Mouse (Mus musculus): ENCODE data around the gene Gm960. TPM values are rescaled to one million over a fixed set of nuclear protein-coding genes. Genes with fewer than 3 reads are reported as not detected.
A peak's percentile ranks its signal among the peaks of the same experiment; 100 is the strongest.

The Gm960 gene
- polyA plus RNA-seq, 1 experiment from 2014 or later = 4.9 TPM

- no peak overlapping the region for H3K4me2 ChIP-seq (replicated peaks; ENCODE audit: low read depth, low read length)
- no peaks in the 10 kb centered on the region for H3K9me3 ChIP-seq (ENCODE audit: control insufficient read depth, low read length)
- DNase-seq (ENCODE audit: low spot score) (no peak), ATAC-seq (ENCODE audit: low FRiP score) (no peak)
- H3K27me3 ChIP-seq (ENCODE audit: control insufficient read depth, insufficient read depth, low read length) = peaks cover 16% of the 10 kb centered on the region
- 0 out of 2 replicates have a peak, but pooled peaks cover 4% of the 10 kb centered on the region for H3K4me1 ChIP-seq (replicated peaks; ENCODE audit: control insufficient read depth, insufficient read depth, low read length)
- H3K9ac ChIP-seq (ENCODE audit: low read depth, low read length) = no peak overlapping the region
- H3K27ac ChIP-seq (ENCODE audit: low read depth, low read length) = no peak overlapping the region
- no peaks in the 10 kb centered on the region for H3K36me3 ChIP-seq (ENCODE audit: control insufficient read depth, insufficient read depth, low read length)
- H3K4me3 ChIP-seq (ENCODE audit: low read depth, low read length) = no peak overlapping the region
- WGBS = 71% methylated on average over 7 of the region's 7 CpGs
These were observed 2.8 kb upstream of the Gm960 start for GRCm38 (mm10) chr19:4701221-4701620.

- no peak overlapping the region for H3K27ac ChIP-seq (ENCODE audit: low read depth, low read length)
- no peaks in the 10 kb centered on the region for H3K9me3 ChIP-seq (ENCODE audit: control insufficient read depth, low read length)
- 71% methylated on average over 8 of the region's 8 CpGs for WGBS
- no peak overlapping the region for H3K9ac ChIP-seq (ENCODE audit: low read depth, low read length)
- no peak for DNase-seq (ENCODE audit: low spot score)
- no peaks in the 10 kb centered on the region for H3K36me3 ChIP-seq (ENCODE audit: control insufficient read depth, insufficient read depth, low read length)
- peaks cover 16% of the 10 kb centered on the region for H3K27me3 ChIP-seq (ENCODE audit: control insufficient read depth, insufficient read depth, low read length)
- 0 out of 2 replicates have a peak, but pooled peaks cover 4% of the 10 kb centered on the region for H3K4me1 ChIP-seq (replicated peaks; ENCODE audit: control insufficient read depth, insufficient read depth, low read length)
- no peak for ATAC-seq (ENCODE audit: low FRiP score)
- no peak overlapping the region for H3K4me3 ChIP-seq (ENCODE audit: low read depth, low read length)
- no peak overlapping the region for H3K4me2 ChIP-seq (replicated peaks; ENCODE audit: low read depth, low read length)
These were observed 2.2 kb upstream of the Gm960 start for GRCm38 (mm10) chr19:4700656-4701055.

- ATAC-seq (ENCODE audit: low FRiP score) = no peak
- no peaks in the 10 kb centered on the region for H3K9me3 ChIP-seq (ENCODE audit: control insufficient read depth, low read length)
- H3K27me3 ChIP-seq (ENCODE audit: control insufficient read depth, insufficient read depth, low read length) = peaks cover 16% of the 10 kb centered on the region
- H3K4me2 ChIP-seq (replicated peaks; ENCODE audit: low read depth, low read length) = no peak overlapping the region
- H3K36me3 ChIP-seq (ENCODE audit: control insufficient read depth, insufficient read depth, low read length) = no peaks in the 10 kb centered on the region
- no peak overlapping the region for H3K27ac ChIP-seq (ENCODE audit: low read depth, low read length)
- no peak overlapping the region for H3K9ac ChIP-seq (ENCODE audit: low read depth, low read length)
- 70% methylated on average over 5 of the region's 5 CpGs for WGBS
- DNase-seq (ENCODE audit: low spot score) = no peak
- no peak overlapping the region for H3K4me3 ChIP-seq (ENCODE audit: low read depth, low read length)
- H3K4me1 ChIP-seq (replicated peaks; ENCODE audit: control insufficient read depth, insufficient read depth, low read length) = 0 out of 2 replicates have a peak, but pooled peaks cover 4% of the 10 kb centered on the region
These were observed 1.4 kb upstream of the Gm960 start for GRCm38 (mm10) chr19:4699821-4700220.

- Histone ChIP-seq H3K4me2 (replicated peaks; ENCODE audit: low read depth, low read length) (peak overlapping the region; percentile 84; the same call in 1 of the 2 replicates), H3K9me3 (ENCODE audit: control insufficient read depth, low read length) (no peaks in the 10 kb centered on the region), H3K4me3 (ENCODE audit: low read depth, low read length) (no peak overlapping the region), H3K9ac (ENCODE audit: low read depth, low read length) (peak overlapping the region; percentile 66; the same call in 1 of the 2 replicates), H3K4me1 (replicated peaks; ENCODE audit: control insufficient read depth, insufficient read depth, low read length) (0 out of 2 replicates have a peak, but pooled peaks cover 4% of the 10 kb centered on the region), H3K36me3 (ENCODE audit: control insufficient read depth, insufficient read depth, low read length) (no peaks in the 10 kb centered on the region), H3K27me3 (ENCODE audit: control insufficient read depth, insufficient read depth, low read length) (peaks cover 16% of the 10 kb centered on the region), H3K27ac (ENCODE audit: low read depth, low read length) (no peak overlapping the region)
- ATAC-seq (ENCODE audit: low FRiP score) (no peak), DNase-seq (ENCODE audit: low spot score) (peak; percentile 18)
- 40% methylated on average over 8 of the region's 8 CpGs for WGBS
These were observed 388 bp upstream of the Gm960 start for GRCm38 (mm10) chr19:4698856-4699255.

- H3K9ac ChIP-seq (ENCODE audit: low read depth, low read length) = 0 out of 2 replicates have a peak overlapping the region, but pooled peaks have one; percentile 66
- 79% methylated on average over 9 of the region's 9 CpGs for WGBS
- no peaks in the 10 kb centered on the region for H3K36me3 ChIP-seq (ENCODE audit: control insufficient read depth, insufficient read depth, low read length)
- DNase-seq (ENCODE audit: low spot score) (no peak), ATAC-seq (ENCODE audit: low FRiP score) (peak; percentile 30; the same call in 1 of the 2 replicates)
- H3K27ac ChIP-seq (ENCODE audit: low read depth, low read length) = no peak overlapping the region
- H3K4me1 ChIP-seq (replicated peaks; ENCODE audit: control insufficient read depth, insufficient read depth, low read length) = 0 out of 2 replicates have a peak, but pooled peaks cover 4% of the 10 kb centered on the region
- peaks cover 16% of the 10 kb centered on the region for H3K27me3 ChIP-seq (ENCODE audit: control insufficient read depth, insufficient read depth, low read length)
- H3K9me3 ChIP-seq (ENCODE audit: control insufficient read depth, low read length) = no peaks in the 10 kb centered on the region
- H3K4me2 ChIP-seq (replicated peaks; ENCODE audit: low read depth, low read length) = peak overlapping the region; percentile 84; the same call in 1 of the 2 replicates
- peak overlapping the region; percentile 49 for H3K4me3 ChIP-seq (ENCODE audit: low read depth, low read length)
These were observed 747 bp downstream of the Gm960 start for GRCm38 (mm10) chr19:4697721-4698120.

- no peak for ATAC-seq (ENCODE audit: low FRiP score)
These were observed 1.3 kb downstream of the Gm960 start for GRCm38 (mm10) chr19:4697121-4697520.

GRCm38 (mm10) chr19:4694346-4694745, 4.1 kb downstream of the Gm960 start:
- Histone ChIP-seq H3K4me1 (replicated peaks; ENCODE audit: control insufficient read depth, insufficient read depth, low read length) (0 out of 2 replicates have a peak, but pooled peaks cover 4% of the 10 kb centered on the region), H3K9ac (ENCODE audit: low read depth, low read length) (no peak overlapping the region), H3K4me2 (replicated peaks; ENCODE audit: low read depth, low read length) (no peak overlapping the region), H3K27me3 (ENCODE audit: control insufficient read depth, insufficient read depth, low read length) (peaks cover 14% of the 10 kb centered on the region), H3K9me3 (ENCODE audit: control insufficient read depth, low read length) (no peaks in the 10 kb centered on the region), H3K27ac (ENCODE audit: low read depth, low read length) (no peak overlapping the region), H3K36me3 (ENCODE audit: control insufficient read depth, insufficient read depth, low read length) (no peaks in the 10 kb centered on the region), H3K4me3 (ENCODE audit: low read depth, low read length) (no peak overlapping the region)
- no peak for DNase-seq (ENCODE audit: low spot score)
- ATAC-seq (ENCODE audit: low FRiP score) = no peak
- WGBS = 75% methylated on average over 3 of the region's 3 CpGs

More at GRCm38 (mm10) chr19:4697121-4697520, 1.3 kb downstream of the Gm960 start:
- Histone ChIP-seq H3K4me3 (ENCODE audit: low read depth, low read length) (no peak overlapping the region), H3K9ac (ENCODE audit: low read depth, low read length) (no peak overlapping the region), H3K27ac (ENCODE audit: low read depth, low read length) (no peak overlapping the region), H3K27me3 (ENCODE audit: control insufficient read depth, insufficient read depth, low read length) (peaks cover 16% of the 10 kb centered on the region), H3K36me3 (ENCODE audit: control insufficient read depth, insufficient read depth, low read length) (no peaks in the 10 kb centered on the region), H3K9me3 (ENCODE audit: control insufficient read depth, low read length) (no peaks in the 10 kb centered on the region), H3K4me1 (replicated peaks; ENCODE audit: control insufficient read depth, insufficient read depth, low read length) (0 out of 2 replicates have a peak, but pooled peaks cover 4% of the 10 kb centered on the region), H3K4me2 (replicated peaks; ENCODE audit: low read depth, low read length) (no peak overlapping the region)
- WGBS = 90% methylated on average over 3 of the region's 3 CpGs
- no peak for DNase-seq (ENCODE audit: low spot score)

- no peak for ATAC-seq (ENCODE audit: low FRiP score)
- 51% methylated on average over 6 of the region's 6 CpGs for WGBS
- no peak for DNase-seq (ENCODE audit: low spot score)
These were observed 26.1 kb downstream of the Gm960 start for GRCm38 (mm10) chr19:4672401-4672800.

GRCm38 (mm10) chr19:4670776-4671175, 27.7 kb downstream of the Gm960 start:
- H3K36me3 ChIP-seq (ENCODE audit: control insufficient read depth, insufficient read depth, low read length) = no peaks in the 10 kb centered on the region
- no peaks in the 10 kb centered on the region for H3K9me3 ChIP-seq (ENCODE audit: control insufficient read depth, low read length)
- no peak overlapping the region for H3K4me2 ChIP-seq (replicated peaks; ENCODE audit: low read depth, low read length)
- H3K27me3 ChIP-seq (ENCODE audit: control insufficient read depth, insufficient read depth, low read length) = no peaks in the 10 kb centered on the region
- H3K4me3 ChIP-seq (ENCODE audit: low read depth, low read length) = no peak overlapping the region
- ATAC-seq (ENCODE audit: low FRiP score) (no peak), DNase-seq (ENCODE audit: low spot score) (no peak)
- H3K9ac ChIP-seq (ENCODE audit: low read depth, low read length) = no peak overlapping the region
- H3K27ac ChIP-seq (ENCODE audit: low read depth, low read length) = no peak overlapping the region
- 92% methylated on average over 4 of the region's 4 CpGs for WGBS
- H3K4me1 ChIP-seq (replicated peaks; ENCODE audit: control insufficient read depth, insufficient read depth, low read length) = no peaks in the 10 kb centered on the region

More at GRCm38 (mm10) chr19:4672401-4672800, 26.1 kb downstream of the Gm960 start:
- Histone ChIP-seq H3K4me3 (ENCODE audit: low read depth, low read length) (no peak overlapping the region), H3K9ac (ENCODE audit: low read depth, low read length) (no peak overlapping the region), H3K4me1 (replicated peaks; ENCODE audit: control insufficient read depth, insufficient read depth, low read length) (no peaks in the 10 kb centered on the region), H3K36me3 (ENCODE audit: control insufficient read depth, insufficient read depth, low read length) (no peaks in the 10 kb centered on the region), H3K27me3 (ENCODE audit: control insufficient read depth, insufficient read depth, low read length) (no peaks in the 10 kb centered on the region), H3K27ac (ENCODE audit: low read depth, low read length) (no peak overlapping the region), H3K9me3 (ENCODE audit: control insufficient read depth, low read length) (no peaks in the 10 kb centered on the region), H3K4me2 (replicated peaks; ENCODE audit: low read depth, low read length) (no peak overlapping the region)
